Mouse (Mus musculus): ENCODE results near the gene 1700066M21Rik. TPM values are rescaled to one million over a fixed set of nuclear protein-coding genes. Genes with fewer than 3 reads are reported as not detected.

The 1700066M21Rik gene
- polyA plus RNA-seq, 1 experiment: not detected

DNA sequence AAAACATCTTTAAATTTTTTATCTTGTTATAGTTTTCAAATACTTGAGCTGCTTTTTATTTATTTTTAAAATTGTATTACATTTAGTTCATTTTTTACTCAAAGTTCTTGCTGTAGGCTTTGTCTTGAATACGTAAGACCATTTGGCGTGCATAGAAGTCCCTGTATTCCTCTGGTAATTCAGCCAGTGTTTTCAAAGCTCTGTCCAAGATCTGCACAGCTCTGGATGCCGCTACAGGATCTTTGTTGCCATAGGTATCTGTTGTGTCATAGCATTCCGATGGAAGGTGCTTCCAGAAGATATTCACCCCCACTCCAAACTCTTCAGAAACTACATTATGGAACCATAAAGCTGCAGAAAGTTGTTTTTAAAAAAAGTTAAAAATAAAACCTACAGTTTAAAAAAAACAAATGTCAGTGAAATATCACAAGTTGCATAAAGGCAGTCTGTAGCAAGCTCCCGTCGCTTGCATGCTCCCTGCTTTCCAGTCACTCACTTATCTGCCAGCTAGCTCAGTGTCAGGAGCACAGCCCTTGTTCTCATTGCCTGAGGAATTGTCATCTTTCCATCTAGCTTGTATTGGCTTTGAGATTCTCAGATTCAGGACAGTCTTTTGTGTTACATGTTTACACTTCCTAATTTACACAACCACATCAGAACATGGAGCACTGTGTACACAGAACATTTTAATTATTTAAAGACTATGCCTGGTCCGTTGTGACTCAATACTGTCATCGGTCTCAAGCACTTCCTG, 11.2 kb downstream of the 1700066M21Rik start:
- H3K4me3 ChIP-seq (ENCODE audit: insufficient read depth, low read depth, low read length): no peak overlapping the region
- no peaks in the 10 kb centered on the region for H3K4me1 ChIP-seq (ENCODE audit: control insufficient read depth, insufficient read depth, low read length)
- TF ChIP-seq POLR2A (IDR thresholded peaks at IDR 0.05; ENCODE audit: insufficient read depth, low read depth, low read length) (no peak), CTCF (IDR thresholded peaks at IDR 0.05; ENCODE audit: insufficient read depth, low read depth, low read length) (no peak)
- WGBS: 68% methylated on average over 8 of the region's 8 CpGs
- H3K27ac ChIP-seq (ENCODE audit: insufficient read depth, low read depth, low read length): no peak overlapping the region

DNA sequence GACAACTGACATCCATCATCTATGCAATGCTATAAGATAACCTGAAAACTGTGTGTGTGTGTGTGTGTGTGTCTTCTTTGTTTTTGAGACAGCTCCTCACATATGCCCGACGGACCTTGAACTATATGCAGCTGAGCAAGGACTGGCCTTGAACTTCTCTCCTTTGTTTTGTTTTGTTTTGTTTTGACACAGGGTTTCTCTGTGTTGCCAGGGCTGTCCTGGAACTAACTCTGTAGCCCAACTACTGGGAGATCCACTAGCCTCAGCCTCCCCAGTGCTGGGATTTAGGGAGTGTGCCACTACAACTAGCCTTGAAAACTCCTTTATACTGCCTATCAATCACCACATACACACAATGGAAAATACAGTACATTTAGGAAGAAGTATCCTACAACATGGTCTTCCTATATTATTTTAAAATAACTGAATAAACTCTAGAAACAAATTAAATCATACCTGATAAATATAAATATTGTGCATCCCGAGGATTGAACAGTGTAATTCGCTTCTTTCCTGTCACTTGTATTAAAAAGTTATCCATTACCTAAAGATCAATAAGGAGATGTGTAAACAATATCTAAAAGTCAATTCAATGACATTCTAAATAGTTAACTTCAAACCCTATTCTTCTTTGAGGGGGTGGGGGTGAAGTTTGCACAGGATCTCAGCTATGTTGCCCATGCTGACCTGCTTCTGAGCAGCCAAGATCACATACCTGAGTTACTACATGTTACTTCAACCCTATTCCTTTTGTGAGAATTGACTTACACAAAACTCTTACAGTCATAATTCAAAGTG, 13.8 kb downstream of the 1700066M21Rik start:
- TF ChIP-seq POLR2A (IDR thresholded peaks at IDR 0.05; ENCODE audit: insufficient read depth, low read depth, low read length): no peak
- TF ChIP-seq CTCF (IDR thresholded peaks at IDR 0.05; ENCODE audit: insufficient read depth, low read depth, low read length): no peak
- H3K27ac ChIP-seq (ENCODE audit: insufficient read depth, low read depth, low read length): no peak overlapping the region
- 96% methylated on average over 4 of the region's 4 CpGs for WGBS
- H3K4me3 ChIP-seq (ENCODE audit: insufficient read depth, low read depth, low read length): no peak overlapping the region
- H3K4me1 ChIP-seq (ENCODE audit: control insufficient read depth, insufficient read depth, low read length): no peaks in the 10 kb centered on the region

DNA sequence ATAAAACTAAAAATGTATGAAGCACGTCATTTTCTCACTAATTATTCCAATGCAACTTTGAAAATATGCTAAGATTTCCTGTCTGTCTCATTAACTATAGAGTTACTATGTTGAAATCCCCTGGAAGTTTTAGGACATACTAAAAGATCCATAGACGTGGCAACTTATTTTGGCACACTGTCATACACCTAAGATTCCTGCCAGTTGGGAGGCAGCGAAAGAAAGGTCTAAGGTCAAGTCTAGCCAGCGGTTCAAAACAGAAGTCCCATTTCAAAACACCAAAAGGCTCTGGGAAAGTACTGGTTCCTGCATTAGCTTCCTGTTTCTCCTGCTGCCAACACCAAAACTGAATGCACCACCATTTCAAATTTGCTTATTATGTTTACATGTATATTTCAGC, 15.0 kb downstream of the 1700066M21Rik start:
- Histone ChIP-seq H3K4me3 (ENCODE audit: insufficient read depth, low read depth, low read length) (no peak overlapping the region), H3K27ac (ENCODE audit: insufficient read depth, low read depth, low read length) (no peak overlapping the region), H3K4me1 (ENCODE audit: control insufficient read depth, insufficient read depth, low read length) (no peaks in the 10 kb centered on the region)
- WGBS: 85% methylated on average over 4 of the region's 4 CpGs
- TF ChIP-seq CTCF (IDR thresholded peaks at IDR 0.05; ENCODE audit: insufficient read depth, low read depth, low read length): no peak
- no peak for TF ChIP-seq POLR2A (IDR thresholded peaks at IDR 0.05; ENCODE audit: insufficient read depth, low read depth, low read length)

DNA sequence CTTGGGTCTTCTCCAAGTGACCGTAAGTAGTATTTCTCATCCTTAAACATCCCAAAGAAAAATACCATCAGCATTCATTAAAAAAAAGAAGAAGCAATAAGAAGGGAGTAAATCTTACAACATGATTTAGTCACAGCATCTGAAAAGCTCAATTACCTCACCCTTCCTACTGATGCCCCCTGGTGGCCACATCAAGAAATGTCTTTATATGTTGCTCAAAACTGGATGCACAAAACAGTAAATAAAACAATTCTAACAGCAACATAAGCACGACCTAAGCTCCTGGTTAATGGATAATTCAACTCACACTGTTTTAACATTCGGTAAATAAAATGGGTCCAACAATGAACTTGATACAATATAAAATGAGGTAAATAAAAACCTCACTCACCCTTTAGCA, 16.6 kb downstream of the 1700066M21Rik start:
- no peak overlapping the region for H3K4me3 ChIP-seq (ENCODE audit: insufficient read depth, low read depth, low read length)
- H3K27ac ChIP-seq (ENCODE audit: insufficient read depth, low read depth, low read length): no peak overlapping the region

DNA sequence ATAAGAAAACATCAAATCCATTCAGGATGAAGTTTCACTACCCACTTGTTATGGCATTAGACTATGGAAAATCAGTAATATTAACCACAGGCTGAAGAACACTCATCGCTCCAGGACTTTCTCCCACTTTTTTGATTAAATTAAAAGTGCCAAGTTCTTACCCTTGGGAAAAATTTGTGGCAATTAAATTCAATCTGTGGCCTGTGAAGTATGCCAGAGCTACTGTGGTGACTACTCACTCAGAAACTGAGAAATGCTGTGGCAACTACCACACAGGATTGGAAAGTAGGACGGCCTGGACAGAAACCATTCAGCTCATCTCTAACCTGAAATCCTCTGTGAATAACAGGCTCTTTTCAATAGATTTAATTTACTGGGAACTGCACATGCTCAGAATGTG, 22.9 kb downstream of the 1700066M21Rik start:
- H3K4me3 ChIP-seq (ENCODE audit: insufficient read depth, low read depth, low read length): no peak overlapping the region
- no peaks in the 10 kb centered on the region for H3K4me1 ChIP-seq (ENCODE audit: control insufficient read depth, insufficient read depth, low read length)
- WGBS: 83% methylated on average over 2 of the region's 2 CpGs
- no peak overlapping the region for H3K27ac ChIP-seq (ENCODE audit: insufficient read depth, low read depth, low read length)
- no peak for TF ChIP-seq CTCF (IDR thresholded peaks at IDR 0.05; ENCODE audit: insufficient read depth, low read depth, low read length)
- TF ChIP-seq POLR2A (IDR thresholded peaks at IDR 0.05; ENCODE audit: insufficient read depth, low read depth, low read length): no peak

More for the DNA sequence above, 16.6 kb downstream of the 1700066M21Rik start:
- TF ChIP-seq POLR2A (IDR thresholded peaks at IDR 0.05; ENCODE audit: insufficient read depth, low read depth, low read length) (no peak), CTCF (IDR thresholded peaks at IDR 0.05; ENCODE audit: insufficient read depth, low read depth, low read length) (no peak)
- WGBS: 61% methylated on average over 3 of the region's 3 CpGs
- no peaks in the 10 kb centered on the region for H3K4me1 ChIP-seq (ENCODE audit: control insufficient read depth, insufficient read depth, low read length)

DNA sequence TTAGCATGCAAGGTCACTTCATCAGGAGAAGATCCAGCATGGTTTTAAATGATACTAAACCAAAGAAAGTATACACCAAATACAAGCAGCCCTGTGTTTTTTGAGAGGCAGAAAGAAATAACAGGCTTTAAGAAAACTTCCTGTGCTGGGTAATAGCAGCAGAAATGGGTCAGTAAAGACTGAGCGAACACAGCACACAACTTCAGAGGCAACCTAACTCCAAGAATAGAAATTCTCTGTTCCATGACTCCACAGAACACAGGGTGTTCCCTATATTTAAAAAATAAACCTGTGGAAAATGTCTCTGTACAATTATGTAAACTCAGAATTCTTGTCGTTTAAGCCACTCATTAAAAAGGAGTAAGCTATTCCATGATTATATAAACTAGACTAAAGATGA, 23.5 kb downstream of the 1700066M21Rik start:
- TF ChIP-seq POLR2A (IDR thresholded peaks at IDR 0.05; ENCODE audit: insufficient read depth, low read depth, low read length) (no peak), CTCF (IDR thresholded peaks at IDR 0.05; ENCODE audit: insufficient read depth, low read depth, low read length) (no peak)
- Histone ChIP-seq H3K27ac (ENCODE audit: insufficient read depth, low read depth, low read length) (no peak overlapping the region), H3K4me3 (ENCODE audit: insufficient read depth, low read depth, low read length) (no peak overlapping the region), H3K4me1 (ENCODE audit: control insufficient read depth, insufficient read depth, low read length) (peaks cover 3% of the 10 kb centered on the region; the same call in 1 of the 2 replicates)
- WGBS: 83% methylated on average over 2 of the region's 2 CpGs

DNA sequence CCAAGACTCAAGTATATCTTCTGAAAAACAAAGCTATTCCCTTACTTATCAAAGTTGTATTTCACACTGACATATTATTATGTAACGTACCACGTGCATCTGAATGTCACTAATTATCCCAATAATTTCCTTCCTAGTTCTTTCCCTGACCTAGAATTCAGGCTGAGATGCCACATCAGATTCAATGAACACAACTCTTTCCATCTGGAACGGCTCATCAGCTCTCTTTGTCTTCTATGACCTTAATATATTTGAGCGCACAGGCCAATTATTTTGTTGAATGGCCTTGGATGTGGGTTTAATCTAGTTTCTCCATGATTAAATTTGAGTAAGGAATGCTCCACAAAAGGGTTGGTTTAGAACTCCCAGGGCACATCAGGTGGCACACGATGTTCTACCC, 24.7 kb downstream of the 1700066M21Rik start:
- TF ChIP-seq POLR2A (IDR thresholded peaks at IDR 0.05; ENCODE audit: insufficient read depth, low read depth, low read length) (no peak), CTCF (IDR thresholded peaks at IDR 0.05; ENCODE audit: insufficient read depth, low read depth, low read length) (no peak)
- Histone ChIP-seq H3K27ac (ENCODE audit: insufficient read depth, low read depth, low read length) (no peak overlapping the region), H3K4me3 (ENCODE audit: insufficient read depth, low read depth, low read length) (no peak overlapping the region), H3K4me1 (ENCODE audit: control insufficient read depth, insufficient read depth, low read length) (peaks cover 3% of the 10 kb centered on the region; the same call in 1 of the 2 replicates)
- WGBS: 79% methylated on average over 5 of the region's 5 CpGs

DNA sequence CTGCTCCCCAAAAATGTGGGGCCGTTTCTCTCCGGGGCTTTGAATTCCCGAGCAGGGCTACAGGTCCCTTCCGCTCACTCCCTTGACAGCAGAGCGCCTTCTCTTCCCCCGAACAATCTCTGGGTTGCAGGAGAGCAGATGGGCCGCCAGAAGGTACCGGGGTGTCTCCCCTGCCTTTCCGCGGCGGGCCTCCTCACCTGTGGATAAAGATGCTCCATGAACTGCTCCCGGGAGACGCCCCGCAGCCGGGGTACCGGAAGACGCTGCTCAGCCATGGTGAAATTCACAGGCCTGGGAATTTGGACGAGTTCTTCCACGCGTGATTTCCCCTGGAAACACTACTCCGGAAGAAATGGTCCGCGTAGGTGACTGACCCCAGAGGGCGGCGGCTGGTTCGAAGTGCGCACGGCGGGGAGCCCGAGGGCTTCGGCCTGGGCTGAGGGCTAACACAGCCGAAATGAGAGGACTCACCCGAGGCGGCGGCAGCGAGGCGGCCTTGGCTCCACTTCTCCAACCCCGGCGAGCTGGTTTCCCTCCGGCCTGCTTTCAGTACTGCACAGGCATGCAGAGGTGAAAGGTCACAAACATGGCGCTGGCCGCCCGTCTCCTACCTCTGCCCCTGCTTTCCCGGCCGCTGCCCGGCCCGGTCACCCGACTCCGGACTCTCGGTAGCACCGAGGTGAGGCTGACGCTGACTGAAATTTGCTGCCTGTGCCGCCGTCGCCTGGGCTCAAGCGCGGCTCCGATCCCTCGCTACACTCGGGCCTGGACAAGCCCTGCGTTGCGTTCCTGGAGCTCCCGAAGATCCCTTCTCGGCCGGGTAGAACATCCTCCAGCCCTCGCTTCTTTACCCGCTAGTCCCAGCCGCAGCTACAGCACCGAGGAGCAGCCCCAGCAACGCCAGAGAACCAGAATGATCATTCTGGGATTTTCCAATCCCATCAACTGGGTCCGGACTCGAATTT, 29.0 kb downstream of the 1700066M21Rik start, which contains the start of the genes Maip1 and Tyw5:
TSS of gene Maip1 (plus strand) at position 142 of the 965 bp plus-strand sequence.
TSS of gene Tyw5 (minus strand) at position 915 of the 965 bp plus-strand sequence.
- Histone ChIP-seq H3K4me1 (ENCODE audit: control insufficient read depth, insufficient read depth, low read length) (peaks cover 3% of the 10 kb centered on the region; the same call in 1 of the 2 replicates), H3K4me3 (ENCODE audit: insufficient read depth, low read depth, low read length) (peak within 1 kb of the TSS; percentile 67), H3K27ac (ENCODE audit: insufficient read depth, low read depth, low read length) (peak within 1 kb of the TSS; percentile 96)
- TF ChIP-seq CTCF (IDR thresholded peaks at IDR 0.05; ENCODE audit: insufficient read depth, low read depth, low read length) (no peak), POLR2A (IDR thresholded peaks at IDR 0.05; ENCODE audit: insufficient read depth, low read depth, low read length) (peak; percentile 21; the same call in 1 of the 2 replicates)
- WGBS: under 1% methylated on average over 72 of the region's 72 CpGs

Measured in olfactory bulb, adult 2 months (tissue).